Mouse (Mus musculus) lung, adult 2 months (tissue): ENCODE results near the gene Usp6nl. TPM values are rescaled to one million over a fixed set of nuclear protein-coding genes. Genes with fewer than 3 reads are reported as not detected.

Experiments used
- DNase-seq: peaks from one replicate; pipeline ENCODE4 v3.0.0; 2022
- H3K4me1 ChIP-seq: fragments of 200-500 bp; 2 replicates; pipeline ENCODE4 v1.6.1; 2011; ENCODE audit warnings: low read length; ENCODE audit not compliant: control insufficient read depth, insufficient read depth
- H3K4me3 ChIP-seq: fragments of 200-500 bp; replicated peaks from 2 replicates; pipeline ENCODE3; 2011; ENCODE audit warnings: low read depth, mild to moderate bottlenecking, control low read depth, low read length; ENCODE audit errors: extremely low read depth
- CTCF ChIP-seq: fragments of 200-500 bp; IDR thresholded peaks from 2 replicates; pipeline ENCODE4 v1.5.1; 2011; ENCODE audit warnings: mild to moderate bottlenecking, low read length, control low read depth; ENCODE audit not compliant: insufficient read depth
- POLR2A ChIP-seq: fragments of 200-500 bp; IDR thresholded peaks from 2 replicates; pipeline ENCODE4 v1.6.1; 2011; ENCODE audit warnings: low read depth, mild to moderate bottlenecking, control low read depth, low read length, borderline replicate concordance; ENCODE audit errors: extremely low read depth
- WGBS: fragments of 180-500 bp; shearing (Covaris S2); methylation state at CpG from one replicate; pipeline ENCODE4 v1.1.7; 2018; 5-methylcytosine and 5-hydroxymethylcytosine counted together
- polyA plus RNA-seq: library from polyadenylated mRNA; depleted of rRNA; stranded (reverse); fragments of >200 nt; gene quantifications from 2 replicates; pipeline ENCODE4 v1.2.3, GENCODE M21; 2012; rRNA removed

Gene Usp6nl
- polyA plus RNA-seq, 1 experiment = 19.9 TPM

DNA sequence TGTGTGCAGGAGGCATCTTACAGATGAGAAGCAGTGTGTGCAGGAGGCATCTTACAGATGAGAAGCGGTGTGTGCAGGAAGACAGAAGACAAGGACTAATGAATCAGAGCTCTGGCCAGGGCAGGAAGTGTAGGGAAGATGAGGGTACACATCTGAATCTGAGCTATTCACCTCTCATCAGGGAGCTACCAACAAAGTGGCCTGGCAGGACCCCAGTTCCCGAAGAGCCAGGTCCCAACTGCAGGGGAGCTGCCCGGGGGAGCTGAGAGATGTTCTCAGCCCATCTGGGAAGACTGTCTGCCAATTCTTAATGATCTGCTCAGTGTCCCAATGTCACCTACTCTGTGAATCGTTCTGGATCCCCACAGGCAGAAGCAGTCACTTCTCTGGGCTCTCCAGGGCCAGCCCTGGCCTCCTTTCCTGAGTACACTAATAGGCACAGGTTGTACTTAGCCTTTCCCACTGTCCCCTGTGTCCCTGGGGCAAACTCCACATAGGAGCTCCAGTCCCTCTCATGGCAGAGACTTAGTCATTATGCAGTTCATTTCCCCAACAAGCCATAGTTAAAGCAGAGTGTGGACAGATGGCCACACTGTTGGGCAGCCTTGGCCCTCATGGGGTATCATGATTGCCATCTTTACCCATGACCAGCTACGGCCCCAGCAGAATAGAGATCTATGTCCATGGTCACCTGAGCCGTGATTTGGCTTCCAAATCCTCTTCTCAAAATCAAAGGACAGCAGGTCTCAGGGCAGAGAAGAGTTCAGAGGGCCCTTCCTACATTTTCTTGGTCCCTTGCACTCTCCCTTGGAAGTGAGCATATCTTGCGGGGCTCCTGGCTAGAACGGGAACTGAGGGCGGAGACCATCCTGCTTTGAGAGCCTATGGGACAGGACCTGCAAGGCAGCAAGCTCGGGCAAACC is 165.4 kb downstream of the Usp6nl start:
- Histone ChIP-seq H3K4me1 (no peaks in the 10 kb centered on the region), H3K4me3 (no peak overlapping the region)
- 80% methylated on average over 10 of the region's 10 CpGs for WGBS
- DNase-seq = no peak
- no peak for TF ChIP-seq CTCF
- no peak for TF ChIP-seq POLR2A

DNA sequence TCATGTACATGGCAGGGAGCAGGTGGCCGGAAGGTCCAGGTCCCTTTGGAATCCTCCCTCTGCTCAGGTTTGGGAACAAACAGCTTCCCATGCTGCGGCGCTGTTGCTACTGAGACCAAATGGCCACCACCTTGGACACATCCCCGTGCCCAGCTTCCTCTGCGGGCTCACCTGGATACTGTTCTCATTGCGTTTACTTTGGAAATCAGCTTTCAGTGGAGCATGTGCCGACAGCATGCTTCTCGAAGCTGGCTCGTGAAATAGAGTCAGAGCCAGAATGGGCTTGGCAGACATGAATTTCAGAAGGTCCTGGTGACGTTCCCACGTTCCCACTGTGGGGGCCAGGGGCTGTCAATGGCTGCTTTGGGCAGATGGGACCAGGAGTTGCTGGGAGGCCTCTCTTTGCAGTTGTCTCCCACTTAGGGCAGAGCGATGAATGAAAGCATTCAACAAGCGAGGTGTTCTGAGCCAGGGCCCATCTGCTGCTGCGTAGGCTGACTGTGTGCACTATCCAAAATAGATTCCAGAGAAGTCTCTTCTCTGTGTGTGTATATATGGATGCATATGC is 166.1 kb downstream of the Usp6nl start:
- Histone ChIP-seq H3K4me3 (no peak overlapping the region), H3K4me1 (no peaks in the 10 kb centered on the region)
- TF ChIP-seq CTCF = no peak
- no peak for TF ChIP-seq POLR2A
- WGBS = 84% methylated on average over 14 of the region's 14 CpGs
- DNase-seq = no peak

DNA sequence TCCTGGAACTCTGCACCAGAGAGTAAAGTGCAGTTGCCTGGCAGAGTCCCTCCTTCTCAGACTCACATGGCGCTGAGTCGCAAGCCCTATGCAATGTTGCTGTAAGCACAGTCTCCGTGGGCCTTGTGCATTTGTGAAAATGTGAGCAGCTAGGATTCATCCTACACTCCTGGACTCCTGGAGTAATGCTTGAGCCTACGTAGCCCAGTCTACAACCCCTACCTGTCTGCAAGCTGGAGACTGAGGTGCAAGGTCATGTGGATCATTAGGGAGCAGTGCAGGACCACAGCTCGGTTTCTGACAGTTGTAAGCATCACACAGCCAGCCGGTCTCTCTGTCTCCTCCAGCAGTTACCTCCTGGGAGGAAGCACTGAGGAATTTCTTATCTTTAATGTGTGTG is 167.6 kb downstream of the Usp6nl start:
- no peak for TF ChIP-seq CTCF
- TF ChIP-seq POLR2A = no peak
- no peak for DNase-seq
- Histone ChIP-seq H3K4me3 (no peak overlapping the region), H3K4me1 (no peaks in the 10 kb centered on the region)
- WGBS = 97% methylated on average over 6 of the region's 6 CpGs

DNA sequence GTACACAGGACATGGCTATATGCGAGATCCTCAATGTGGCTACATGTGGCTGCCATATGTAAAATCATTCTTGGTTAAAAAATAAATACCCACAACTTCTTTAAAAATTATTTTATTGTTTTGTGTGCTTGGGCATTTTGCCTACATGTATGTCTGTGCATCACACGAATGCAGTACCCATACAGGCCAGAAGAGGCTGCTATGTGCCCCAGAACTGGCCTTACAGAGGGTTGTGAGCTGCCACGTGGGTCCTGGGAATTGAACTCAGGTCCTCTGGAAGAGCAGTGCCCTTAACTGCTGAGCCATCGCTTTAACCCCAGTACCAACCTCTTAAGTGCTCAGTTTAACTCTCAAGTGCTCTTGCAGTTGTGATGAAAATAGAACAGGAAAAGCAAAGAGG is 168.4 kb downstream of the Usp6nl start:
- no peak for TF ChIP-seq POLR2A
- no peak overlapping the region for H3K4me3 ChIP-seq
- 76% methylated on average over 4 of the region's 4 CpGs for WGBS
- DNase-seq = no peak
- no peaks in the 10 kb centered on the region for H3K4me1 ChIP-seq

DNA sequence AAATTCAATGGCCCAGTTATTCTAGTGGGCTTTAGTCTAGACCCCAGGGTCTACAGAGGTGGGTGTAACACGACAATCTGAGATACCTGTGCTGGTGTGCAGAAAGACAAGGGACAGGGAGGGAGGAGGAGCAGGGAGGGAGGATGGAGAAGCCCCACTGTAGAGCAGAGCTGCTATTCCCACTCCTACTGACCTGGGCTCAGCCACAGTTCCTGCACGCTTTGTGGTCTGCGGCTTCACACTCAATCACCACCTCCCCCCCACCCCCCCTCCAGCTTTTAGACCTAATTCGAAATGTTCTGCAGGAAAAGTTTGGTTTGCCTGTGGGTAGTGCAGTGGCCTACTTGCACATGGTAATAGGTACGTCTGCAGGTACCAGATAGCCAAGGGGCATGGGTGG is 171.4 kb downstream of the Usp6nl start:
- WGBS = 80% methylated on average over 5 of the region's 5 CpGs
- DNase-seq = no peak
- TF ChIP-seq POLR2A (no peak), CTCF (no peak)
- no peak overlapping the region for H3K4me3 ChIP-seq
- H3K4me1 ChIP-seq = no peaks in the 10 kb centered on the region

Other genes with a start within 250 kb of the Usp6nl start
- 7.2 and 10.2 TPM in 2 replicates for gene Proser2, start 192.5 kb upstream of the Usp6nl start, polyA plus RNA-seq
- 9.1 and 12.8 TPM in 2 replicates for gene Echdc3, start 109.6 kb upstream of the Usp6nl start, polyA plus RNA-seq